Mouse (Mus musculus): ENCODE results near the gene Gtse1.
"Not testable (repeated sequence)": the region's sequence is repeated elsewhere in the genome, so short reads cannot be mapped to it uniquely, and the experiment has no call there.

The Gtse1 gene

GRCm38 (mm10) chr15:85859490-85860031 is at the start of gene Gtse1:
TSS of gene Gtse1 (plus strand) at chr15:85859745.
- peak; percentile 93 for DNase-seq (ENCODE audit: low read depth, low spot score)

- no peak for DNase-seq (ENCODE audit: low read depth, low spot score)
Measured at GRCm38 (mm10) chr15:85810462-85810805, 49.1 kb upstream of the Gtse1 start.

- peak; percentile 89 for DNase-seq (ENCODE audit: low read depth, low spot score)
Measured at GRCm38 (mm10) chr15:85810806-85811521, 48.6 kb upstream of the Gtse1 start.

GRCm38 (mm10) chr15:85811535-85812277 is 47.8 kb upstream of the Gtse1 start, which contains the start of gene Cdpf1:
TSS of gene Cdpf1 (minus strand) at chr15:85811697.
- peak; percentile 98 for DNase-seq (ENCODE audit: low read depth, low spot score)

GRCm38 (mm10) chr15:85813428-85813827 is 46.1 kb upstream of the Gtse1 start:
- DNase-seq (ENCODE audit: low read depth, low spot score): no peak

GRCm38 (mm10) chr15:85821203-85822010 is 38.1 kb upstream of the Gtse1 start, which contains the start of gene Pkdrej:
TSS of gene Pkdrej (minus strand) at chr15:85821734.
- no peak for DNase-seq (ENCODE audit: low read depth, low spot score)

GRCm38 (mm10) chr15:85822011-85822359 is 37.6 kb upstream of the Gtse1 start:
- no peak for DNase-seq (ENCODE audit: low read depth, low spot score)

- DNase-seq (ENCODE audit: low read depth, low spot score): no peak
Measured at GRCm38 (mm10) chr15:85826676-85827075, 32.9 kb upstream of the Gtse1 start.

- DNase-seq (ENCODE audit: low read depth, low spot score): no peak
Measured at GRCm38 (mm10) chr15:85828071-85828470, 31.5 kb upstream of the Gtse1 start.

GRCm38 (mm10) chr15:85829470-85829869 is 30.1 kb upstream of the Gtse1 start:
- DNase-seq (ENCODE audit: low read depth, low spot score): no peak

GRCm38 (mm10) chr15:85831954-85832590 is 27.5 kb upstream of the Gtse1 start, which contains the start of gene Ttc38:
TSS of gene Ttc38 (plus strand) at chr15:85832306.
- DNase-seq (ENCODE audit: low read depth, low spot score): peak; percentile 80

- no peak for DNase-seq (ENCODE audit: low read depth, low spot score)
Measured at GRCm38 (mm10) chr15:85832599-85832998, 26.9 kb upstream of the Gtse1 start.

- DNase-seq (ENCODE audit: low read depth, low spot score): no peak
Measured at GRCm38 (mm10) chr15:85835335-85835734, 24.2 kb upstream of the Gtse1 start.

- no peak for DNase-seq (ENCODE audit: low read depth, low spot score)
Measured at GRCm38 (mm10) chr15:85836887-85837286, 22.7 kb upstream of the Gtse1 start.

- DNase-seq (ENCODE audit: low read depth, low spot score): no peak
Measured at GRCm38 (mm10) chr15:85840983-85841382, 18.6 kb upstream of the Gtse1 start.

GRCm38 (mm10) chr15:85841796-85842360 is 17.7 kb upstream of the Gtse1 start:
- DNase-seq (ENCODE audit: low read depth, low spot score): no peak

- no peak for DNase-seq (ENCODE audit: low read depth, low spot score)
Measured at GRCm38 (mm10) chr15:85845071-85845470, 14.5 kb upstream of the Gtse1 start.

- DNase-seq (ENCODE audit: low read depth, low spot score): no peak
Measured at GRCm38 (mm10) chr15:85851656-85852392, 7.7 kb upstream of the Gtse1 start.

GRCm38 (mm10) chr15:85858980-85859489 is 510 bp upstream of the Gtse1 start:
- no peak for DNase-seq (ENCODE audit: low read depth, low spot score)

GRCm38 (mm10) chr15:85865913-85866312 is 6.4 kb downstream of the Gtse1 start:
- DNase-seq (ENCODE audit: low read depth, low spot score): not testable (repeated sequence)

Data from skeletal muscle tissue, adult 2 months (tissue).